Mouse (Mus musculus) heart, postnatal 0 days (tissue): Measurements from ENCODE around the gene Kcnip4.

Source experiments
- CTCF ChIP-seq: IDR thresholded peaks from 2 replicates; pipeline ENCODE4 v1.5.1; 2016; ENCODE audit warnings: antibody characterized with exemption, control low read depth, low read depth
- EP300 ChIP-seq: IDR thresholded peaks from 2 replicates; pipeline ENCODE4 v1.6.1; 2016; ENCODE audit warnings: antibody characterized with exemption, low read depth

DNA sequence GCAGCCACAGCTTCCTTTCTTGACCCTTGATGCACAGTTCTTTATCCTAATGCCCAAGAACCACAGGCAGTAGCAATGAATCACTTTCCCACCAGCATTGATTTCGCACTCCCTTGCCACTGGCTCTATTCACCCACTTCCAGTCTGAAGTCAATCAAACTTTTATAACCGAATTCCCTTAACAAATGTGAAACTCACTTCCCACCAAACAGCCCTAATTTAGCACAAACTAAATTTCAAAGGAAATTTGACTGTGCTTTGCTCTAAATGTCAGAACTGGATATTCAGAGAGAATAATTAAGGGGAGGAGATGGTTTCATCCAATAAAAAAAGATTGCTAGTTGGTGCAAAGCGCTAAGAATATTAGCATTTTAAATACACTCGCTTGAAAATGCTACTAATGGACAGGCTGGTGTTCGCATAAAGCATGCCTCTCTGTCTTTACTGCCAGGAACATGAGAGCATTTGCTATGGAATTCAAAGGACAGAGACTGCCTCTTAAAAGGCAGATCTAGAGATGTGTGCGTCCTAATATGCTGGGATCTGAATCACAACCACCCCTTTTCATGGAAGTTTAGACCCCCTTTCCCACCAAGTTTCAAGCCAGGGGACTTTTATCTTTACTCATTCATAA is 63.9 kb downstream of the Kcnip4 start:
- TF ChIP-seq CTCF = no peak
- TF ChIP-seq EP300 = no peak
